Mouse (Mus musculus): Measurements from ENCODE around the gene H2-Oa. TPM values are rescaled to one million over a fixed set of nuclear protein-coding genes. Genes with fewer than 3 reads are reported as not detected.
A peak's percentile ranks its signal among the peaks of the same experiment; 100 is the strongest.

The H2-Oa gene
- total RNA-seq, 2 experiments from 2014 or later = not detected

DNA sequence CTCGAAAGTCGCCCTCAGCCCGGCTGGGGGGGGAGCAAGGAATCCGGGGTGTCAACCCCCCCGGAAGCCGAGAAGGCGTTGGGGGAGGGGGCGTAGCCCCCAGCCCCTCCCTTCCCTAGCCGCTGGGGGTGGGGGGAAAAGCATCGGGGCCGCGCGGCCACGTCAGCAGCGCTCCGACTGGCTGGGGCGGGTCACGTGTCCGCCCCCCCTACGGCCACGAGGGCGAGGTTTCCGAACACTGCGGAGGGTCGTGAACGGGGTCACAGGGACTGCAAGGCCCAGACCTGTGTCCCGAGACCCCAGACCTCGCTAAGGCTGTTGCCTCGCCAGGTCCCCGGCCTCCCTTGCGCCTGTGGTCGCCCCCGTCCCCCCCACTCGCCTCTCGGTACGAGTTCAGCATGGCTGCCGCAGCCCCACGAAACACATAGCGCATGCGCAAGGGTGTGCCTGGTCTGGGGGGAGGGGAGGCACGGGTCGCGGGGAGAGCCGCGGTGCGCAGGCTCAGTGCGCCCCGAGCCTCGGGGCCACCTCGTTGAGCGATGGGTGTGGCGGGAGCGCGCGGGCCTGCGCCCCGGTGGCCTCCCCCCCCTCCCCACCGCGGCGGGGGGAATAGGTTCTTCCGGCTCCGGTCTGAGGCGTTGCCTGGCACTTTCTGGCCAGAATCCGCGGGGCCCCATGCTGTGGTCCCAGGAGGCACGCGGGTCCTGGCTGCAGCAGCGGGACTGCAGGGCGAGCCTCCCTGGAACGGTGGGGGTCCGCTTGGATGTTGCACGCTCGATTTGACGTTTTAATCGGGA is 30.2 kb downstream of the H2-Oa start, which contains the start of gene Brd2:
Brd2 (minus strand) TSS at position 447 of the 797 bp plus-strand sequence.
- peak; percentile 96 for DNase-seq

DNA sequence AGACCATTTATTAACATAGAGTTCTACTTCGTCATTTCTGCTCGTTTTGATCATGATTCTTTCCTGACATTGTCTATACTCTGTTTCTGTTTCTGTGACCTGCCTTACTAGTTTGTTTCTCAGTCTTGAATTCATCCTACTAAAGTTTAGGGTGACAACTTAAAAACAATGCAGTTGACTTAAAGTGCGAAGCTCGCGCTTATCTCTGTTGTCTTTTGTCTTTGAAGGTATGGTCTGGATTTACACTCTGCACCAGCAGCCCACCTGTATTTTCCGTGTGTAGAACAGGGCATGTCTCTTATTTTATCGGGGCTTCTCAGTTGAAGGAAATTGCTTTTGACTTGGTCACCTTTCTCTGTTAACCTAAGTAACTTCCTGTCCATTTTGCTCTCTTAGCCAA is 31.0 kb downstream of the H2-Oa start:
- no peak for DNase-seq

DNA sequence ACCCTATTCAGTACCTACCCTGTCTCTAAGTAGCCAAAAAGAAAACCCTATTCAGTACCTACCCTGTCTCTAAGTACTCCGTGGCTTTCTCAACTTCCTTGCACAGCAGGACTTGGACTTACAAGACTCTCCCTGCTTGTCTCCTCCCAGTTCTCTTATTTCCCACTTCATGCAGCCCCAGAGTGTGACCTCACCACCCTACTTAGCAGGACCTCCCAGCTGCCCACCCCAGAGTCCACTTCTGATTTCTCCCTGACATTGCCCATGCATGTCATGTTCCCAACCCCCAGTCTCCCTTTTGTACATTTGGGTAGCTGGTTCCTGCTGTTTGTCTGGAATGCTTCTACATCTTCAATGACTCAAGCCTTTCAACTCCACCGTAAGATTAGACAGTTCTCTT is 31.4 kb downstream of the H2-Oa start:
- no peak for DNase-seq

GRCm38 (mm10) chr17:34124649-34125048 is 32.5 kb downstream of the H2-Oa start:
- no peak for DNase-seq

- DNase-seq = no peak
Observed at GRCm38 (mm10) chr17:34126826-34127420, 34.8 kb downstream of the H2-Oa start.

GRCm38 (mm10) chr17:34127475-34127874 is 35.3 kb downstream of the H2-Oa start:
- DNase-seq = no peak

GRCm38 (mm10) chr17:34128264-34128937 is 36.3 kb downstream of the H2-Oa start:
- DNase-seq = no peak

GRCm38 (mm10) chr17:34128944-34129791 is 37.0 kb downstream of the H2-Oa start:
- no peak for DNase-seq

- no peak for DNase-seq
Observed at GRCm38 (mm10) chr17:34130073-34130947, 38.2 kb downstream of the H2-Oa start.

GRCm38 (mm10) chr17:34131911-34132310 is 39.8 kb downstream of the H2-Oa start:
- DNase-seq = no peak

DNA sequence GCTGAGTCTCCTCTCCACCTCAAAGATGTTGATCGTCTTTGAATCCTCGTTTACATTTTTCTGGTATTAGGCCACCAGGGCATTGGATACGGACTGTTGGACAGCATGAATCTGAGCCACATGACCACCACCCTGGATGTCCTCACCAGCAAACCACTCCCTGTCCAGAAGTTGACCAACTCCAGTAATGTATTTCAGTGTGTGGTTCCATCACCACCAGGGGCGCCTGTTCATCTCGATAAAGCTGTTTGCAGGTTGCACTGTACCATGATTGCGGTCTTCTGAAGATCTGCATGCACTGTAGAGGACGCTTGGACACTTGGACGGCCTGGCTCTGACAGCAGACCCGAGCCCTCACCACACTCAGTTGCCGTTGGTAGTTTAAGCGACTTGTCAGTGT is 41.1 kb downstream of the H2-Oa start:
- no peak for DNase-seq

DNA sequence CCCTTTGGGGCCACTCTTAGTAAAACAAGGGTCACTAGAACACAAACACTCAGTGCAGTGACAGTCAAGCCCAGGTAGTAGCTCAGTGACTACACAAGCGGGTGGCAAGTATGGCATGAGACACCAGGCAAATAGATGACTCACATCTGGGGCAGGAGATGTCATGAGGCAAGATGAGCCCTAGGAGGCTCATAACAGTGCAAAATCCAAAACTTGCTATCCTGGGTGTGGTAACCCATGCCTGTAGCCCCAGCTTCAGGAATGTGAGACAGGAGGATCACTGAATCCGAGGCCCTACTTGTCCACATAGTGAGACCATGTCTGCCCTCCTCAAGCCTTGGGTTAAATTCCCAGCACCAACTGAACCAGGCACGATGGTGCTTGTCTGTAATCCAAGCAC is 42.3 kb downstream of the H2-Oa start:
- DNase-seq = no peak

DNA sequence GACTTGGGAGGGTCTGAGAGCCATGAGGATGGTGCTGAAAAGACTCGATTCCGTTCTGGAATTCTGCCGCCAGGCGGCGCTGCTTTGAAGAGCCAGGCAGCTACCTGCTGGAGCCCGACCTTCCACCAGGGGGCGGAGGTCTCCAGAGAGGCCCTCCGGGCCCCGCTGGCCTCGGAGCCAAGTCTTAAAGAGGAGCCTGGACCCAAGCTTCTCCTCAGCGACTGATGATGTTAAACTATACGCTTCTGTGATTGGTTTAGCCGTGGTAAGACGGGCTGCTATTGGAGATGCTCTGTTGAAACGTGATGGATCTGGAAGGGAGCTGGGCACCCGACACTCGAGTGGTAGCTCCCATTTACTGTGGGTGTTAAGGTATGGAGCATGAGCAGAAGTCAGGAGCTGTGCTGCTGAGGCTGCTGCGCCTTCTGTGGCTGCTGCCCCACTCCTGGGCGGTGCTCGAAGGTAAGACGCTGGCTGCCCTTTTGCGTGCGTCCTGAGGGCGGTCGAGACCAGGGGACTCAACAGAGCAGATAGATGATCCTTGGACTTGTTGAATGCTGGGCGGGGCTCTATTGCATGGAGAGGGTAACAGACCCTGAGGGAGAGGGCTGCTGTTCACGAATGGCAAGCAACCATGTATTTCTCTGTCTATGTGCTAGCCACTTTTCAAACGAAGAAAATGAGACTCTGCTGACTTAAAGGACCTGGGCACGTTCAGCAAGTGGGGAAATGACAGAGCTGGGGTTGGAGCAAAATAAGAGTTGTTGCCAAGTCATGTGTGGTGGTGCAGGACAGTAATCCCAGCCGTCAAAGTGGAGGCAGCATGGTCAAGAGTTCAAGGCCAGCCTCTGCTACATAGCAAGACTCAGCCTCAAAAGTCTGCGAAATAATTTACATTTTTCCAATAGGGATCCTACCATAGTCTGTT is 43.4 kb downstream of the H2-Oa start:
- peak; percentile 100 for DNase-seq

DNA sequence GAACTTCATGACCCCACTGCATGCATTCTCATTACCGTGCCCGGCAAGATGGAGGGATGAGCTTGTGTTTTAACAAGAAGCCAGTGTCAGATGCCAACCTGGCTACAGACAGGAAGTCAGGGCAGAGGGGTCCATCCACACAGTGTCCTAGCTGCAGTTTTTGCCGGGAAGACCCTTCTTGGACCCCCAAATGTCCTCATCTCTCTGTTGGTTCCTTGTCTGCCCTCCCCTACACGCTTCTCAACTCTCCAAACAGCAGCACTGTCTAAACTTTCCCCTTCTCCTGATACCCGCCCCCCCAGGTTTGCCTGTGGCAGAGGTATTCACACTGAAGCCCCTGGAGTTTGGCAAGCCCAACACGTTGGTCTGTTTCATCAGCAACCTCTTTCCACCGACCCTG is 45.5 kb downstream of the H2-Oa start:
- DNase-seq = no peak

GRCm38 (mm10) chr17:34138655-34139054 is 46.5 kb downstream of the H2-Oa start:
- no peak for DNase-seq

GRCm38 (mm10) chr17:34139416-34139815 is 47.3 kb downstream of the H2-Oa start:
- no peak for DNase-seq

- DNase-seq = no peak
Observed at GRCm38 (mm10) chr17:34140240-34140639, 48.1 kb downstream of the H2-Oa start.

DNA sequence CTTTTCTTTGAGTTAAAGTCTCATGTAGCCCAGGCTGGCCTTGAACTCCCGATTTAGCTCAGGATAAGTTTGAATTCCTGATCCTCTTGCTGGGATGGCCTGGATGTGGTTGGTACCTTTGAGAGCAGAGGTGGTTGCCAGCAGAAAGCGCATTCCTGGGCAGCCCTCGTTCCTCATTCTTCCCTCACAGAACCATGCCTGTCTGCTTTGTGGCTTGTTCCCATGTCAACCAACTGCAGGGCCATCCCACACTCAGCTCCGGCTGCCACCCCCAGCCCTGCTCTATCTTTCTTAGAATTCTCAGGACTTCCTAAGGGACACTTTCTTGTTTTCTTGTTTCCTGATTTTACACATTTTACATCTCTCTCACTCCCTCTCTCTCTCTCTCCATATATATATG is 49.3 kb downstream of the H2-Oa start:
- no peak for DNase-seq

DNA sequence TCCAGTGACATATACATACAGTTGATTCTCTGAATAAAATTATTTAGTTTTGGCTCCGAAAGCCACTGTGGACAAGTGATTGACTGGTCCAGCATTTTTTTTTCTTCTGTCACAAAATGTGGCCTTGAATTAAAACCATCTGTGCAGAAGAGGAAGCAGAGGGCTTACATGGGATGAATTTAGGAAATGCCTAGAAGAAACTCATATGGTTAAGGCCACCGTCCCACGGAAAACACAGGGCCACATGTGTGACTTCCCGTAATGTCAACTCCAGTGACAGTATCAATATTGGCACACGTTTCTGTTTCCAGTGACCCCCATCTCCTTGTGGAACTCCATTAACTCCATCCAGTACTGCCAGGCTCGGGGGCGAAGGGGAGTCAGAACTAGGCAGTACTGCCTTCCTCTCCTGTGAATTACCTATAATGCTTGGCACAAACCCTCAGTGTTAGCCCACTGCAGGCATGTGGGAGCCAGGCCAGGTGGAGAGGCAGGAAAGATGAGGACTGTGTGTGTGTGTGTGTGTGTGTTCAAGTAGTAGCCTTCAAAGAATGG is 50.4 kb downstream of the H2-Oa start:
- no peak for DNase-seq

DNA sequence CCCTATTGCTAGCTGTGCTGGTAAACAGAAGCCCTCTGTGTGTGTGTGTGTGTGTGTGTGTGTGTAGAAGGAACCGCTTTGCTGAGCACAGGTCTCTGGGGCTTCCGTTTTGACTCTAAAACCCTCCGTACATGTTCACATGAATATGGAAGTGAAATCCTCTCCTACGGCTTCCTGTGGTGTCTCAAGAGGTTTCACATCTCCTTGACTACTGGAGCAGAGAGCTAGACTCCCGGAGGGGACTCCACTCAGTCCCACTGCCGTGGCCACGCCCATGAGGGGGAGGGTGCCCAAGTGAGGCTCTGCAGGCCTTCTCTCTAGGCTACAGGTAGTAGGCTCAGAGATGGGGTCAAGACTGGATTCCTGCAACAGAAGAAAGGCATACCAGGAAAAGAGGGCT is 50.9 kb downstream of the H2-Oa start, which contains the start of gene H2-DMb2:
H2-DMb2 (plus strand) TSS at position 275 of the 400 bp plus-strand sequence.
- DNase-seq = peak; percentile 32
